Mouse (Mus musculus): ENCODE results near the gene Ttll12. TPM values are rescaled to one million over a fixed set of nuclear protein-coding genes. Genes with fewer than 3 reads are reported as not detected.

Ttll12 gene
- polyA plus RNA-seq, 1 experiment: 7.7 TPM

GRCm38 (mm10) chr15:83560941-83561477 lies 33.9 kb downstream of the Ttll12 start:
- no peak overlapping the region for H3K27ac ChIP-seq (replicated peaks; ENCODE audit: low read depth, low read length)
- no peak overlapping the region for H3K4me3 ChIP-seq (ENCODE audit: insufficient read depth, low read depth, low read length)
- peaks cover 17% of the 10 kb centered on the region; the same call in 1 of the 2 replicates for H3K4me1 ChIP-seq (ENCODE audit: control insufficient read depth, insufficient read depth, insufficient read length, low read length)

GRCm38 (mm10) chr15:83555161-83555974 lies 39.6 kb downstream of the Ttll12 start:
- Histone ChIP-seq H3K4me1 (ENCODE audit: control insufficient read depth, insufficient read depth, insufficient read length, low read length) (no peaks in the 10 kb centered on the region), H3K27ac (replicated peaks; ENCODE audit: low read depth, low read length) (peak overlapping the region; percentile 72), H3K4me3 (ENCODE audit: insufficient read depth, low read depth, low read length) (peak overlapping the region; percentile 87)

GRCm38 (mm10) chr15:83553831-83554230 lies 41.1 kb downstream of the Ttll12 start:
- no peak overlapping the region for H3K4me3 ChIP-seq (ENCODE audit: insufficient read depth, low read depth, low read length)
- H3K27ac ChIP-seq (replicated peaks; ENCODE audit: low read depth, low read length): no peak overlapping the region
- H3K4me1 ChIP-seq (ENCODE audit: control insufficient read depth, insufficient read depth, insufficient read length, low read length): no peaks in the 10 kb centered on the region

- no peak overlapping the region for H3K4me3 ChIP-seq (ENCODE audit: insufficient read depth, low read depth, low read length)
- peaks cover 6% of the 10 kb centered on the region; the same call in 1 of the 2 replicates for H3K4me1 ChIP-seq (ENCODE audit: control insufficient read depth, insufficient read depth, insufficient read length, low read length)
- H3K27ac ChIP-seq (replicated peaks; ENCODE audit: low read depth, low read length): no peak overlapping the region
Measured at GRCm38 (mm10) chr15:83550137-83550536, 44.8 kb downstream of the Ttll12 start.

GRCm38 (mm10) chr15:83547144-83547543 lies 47.8 kb downstream of the Ttll12 start:
- Histone ChIP-seq H3K4me1 (ENCODE audit: control insufficient read depth, insufficient read depth, insufficient read length, low read length) (peaks cover 6% of the 10 kb centered on the region; the same call in 1 of the 2 replicates), H3K27ac (replicated peaks; ENCODE audit: low read depth, low read length) (no peak overlapping the region), H3K4me3 (ENCODE audit: insufficient read depth, low read depth, low read length) (no peak overlapping the region)

- Histone ChIP-seq H3K27ac (replicated peaks; ENCODE audit: low read depth, low read length) (no peak overlapping the region), H3K4me1 (ENCODE audit: control insufficient read depth, insufficient read depth, insufficient read length, low read length) (peaks cover 6% of the 10 kb centered on the region; the same call in 1 of the 2 replicates), H3K4me3 (ENCODE audit: insufficient read depth, low read depth, low read length) (no peak overlapping the region)
Measured at GRCm38 (mm10) chr15:83546029-83546428, 48.9 kb downstream of the Ttll12 start.

GRCm38 (mm10) chr15:83541647-83542287 lies 53.2 kb downstream of the Ttll12 start:
- no peak overlapping the region for H3K27ac ChIP-seq (replicated peaks; ENCODE audit: low read depth, low read length)
- H3K4me3 ChIP-seq (ENCODE audit: insufficient read depth, low read depth, low read length): no peak overlapping the region
- peaks cover 24% of the 10 kb centered on the region for H3K4me1 ChIP-seq (ENCODE audit: control insufficient read depth, insufficient read depth, insufficient read length, low read length)

GRCm38 (mm10) chr15:83539905-83540304 lies 55.1 kb downstream of the Ttll12 start:
- Histone ChIP-seq H3K4me1 (ENCODE audit: control insufficient read depth, insufficient read depth, insufficient read length, low read length) (peaks cover 27% of the 10 kb centered on the region), H3K27ac (replicated peaks; ENCODE audit: low read depth, low read length) (peak overlapping the region; percentile 67), H3K4me3 (ENCODE audit: insufficient read depth, low read depth, low read length) (no peak overlapping the region)

GRCm38 (mm10) chr15:83538855-83539254 lies 56.1 kb downstream of the Ttll12 start:
- Histone ChIP-seq H3K4me3 (ENCODE audit: insufficient read depth, low read depth, low read length) (no peak overlapping the region), H3K4me1 (ENCODE audit: control insufficient read depth, insufficient read depth, insufficient read length, low read length) (peaks cover 27% of the 10 kb centered on the region), H3K27ac (replicated peaks; ENCODE audit: low read depth, low read length) (no peak overlapping the region)

- Histone ChIP-seq H3K4me3 (ENCODE audit: insufficient read depth, low read depth, low read length) (no peak overlapping the region), H3K4me1 (ENCODE audit: control insufficient read depth, insufficient read depth, insufficient read length, low read length) (peaks cover 28% of the 10 kb centered on the region), H3K27ac (replicated peaks; ENCODE audit: low read depth, low read length) (peak overlapping the region; percentile 93)
Measured at GRCm38 (mm10) chr15:83535890-83536231, 59.1 kb downstream of the Ttll12 start.

- H3K4me3 ChIP-seq (ENCODE audit: insufficient read depth, low read depth, low read length): no peak overlapping the region
- H3K27ac ChIP-seq (replicated peaks; ENCODE audit: low read depth, low read length): peak overlapping the region; percentile 93
- peaks cover 28% of the 10 kb centered on the region for H3K4me1 ChIP-seq (ENCODE audit: control insufficient read depth, insufficient read depth, insufficient read length, low read length)
Measured at GRCm38 (mm10) chr15:83534960-83535889, 59.7 kb downstream of the Ttll12 start.

- peaks cover 22% of the 10 kb centered on the region for H3K4me1 ChIP-seq (ENCODE audit: control insufficient read depth, insufficient read depth, insufficient read length, low read length)
Measured at GRCm38 (mm10) chr15:83532606-83533005, 62.4 kb downstream of the Ttll12 start.

GRCm38 (mm10) chr15:83531961-83532469 lies 62.9 kb downstream of the Ttll12 start:
- H3K4me1 ChIP-seq (ENCODE audit: control insufficient read depth, insufficient read depth, insufficient read length, low read length): peaks cover 22% of the 10 kb centered on the region
- no peak overlapping the region for H3K4me3 ChIP-seq (ENCODE audit: insufficient read depth, low read depth, low read length)
- H3K27ac ChIP-seq (replicated peaks; ENCODE audit: low read depth, low read length): no peak overlapping the region

More at GRCm38 (mm10) chr15:83532606-83533005, 62.4 kb downstream of the Ttll12 start:
- H3K4me3 ChIP-seq (ENCODE audit: insufficient read depth, low read depth, low read length): no peak overlapping the region
- H3K27ac ChIP-seq (replicated peaks; ENCODE audit: low read depth, low read length): no peak overlapping the region

- Histone ChIP-seq H3K4me1 (ENCODE audit: control insufficient read depth, insufficient read depth, insufficient read length, low read length) (peaks cover 16% of the 10 kb centered on the region), H3K4me3 (ENCODE audit: insufficient read depth, low read depth, low read length) (no peak overlapping the region; the same call in 1 of the 2 replicates), H3K27ac (replicated peaks; ENCODE audit: low read depth, low read length) (peak overlapping the region; percentile 92)
Measured at GRCm38 (mm10) chr15:83530688-83531087, 64.3 kb downstream of the Ttll12 start.
